Mouse (Mus musculus): ENCODE data around the gene Prep. TPM values are rescaled to one million over a fixed set of nuclear protein-coding genes. Genes with fewer than 3 reads are reported as not detected.

Gene Prep
- total RNA-seq, 2 experiments from 2014 or later = 12.3 to 12.5 TPM

GRCm38 (mm10) chr10:45181344-45181743 is 114.3 kb downstream of the Prep start:
- peak; percentile 57 for DNase-seq

GRCm38 (mm10) chr10:45185457-45185856 is 118.5 kb downstream of the Prep start:
- no peak for DNase-seq

- DNase-seq = no peak
These were observed 126.6 kb downstream of the Prep start for GRCm38 (mm10) chr10:45193330-45194310.

- DNase-seq = no peak
These were observed 127.5 kb downstream of the Prep start for GRCm38 (mm10) chr10:45194531-45194930.

- DNase-seq = no peak
These were observed 137.6 kb downstream of the Prep start for GRCm38 (mm10) chr10:45204582-45204981.

- DNase-seq = peak; percentile 40 to 57
These were observed 143.2 kb downstream of the Prep start for GRCm38 (mm10) chr10:45210201-45210600.

- peak; percentile 20 to 36 for DNase-seq
These were observed 149.7 kb downstream of the Prep start for GRCm38 (mm10) chr10:45216676-45217075.

Small RNAs within 50 kb of the gene (microRNA-seq; reads per million reads assigned to microRNA genes)
- gene Gm23766 = 0 reads per million in 2 experiments

Other genes with a start within 250 kb of the Prep start
- gene Popdc3, start 110.9 kb downstream of the Prep start, total RNA-seq (2021) = 10 to 100 TPM; 32.8 to 35.7 TPM